Mouse (Mus musculus) B cell, adult 62 days (primary cell): Measurements from ENCODE around the gene Taf3. TPM values are rescaled to one million over a fixed set of nuclear protein-coding genes. Genes with fewer than 3 reads are reported as not detected.

Experiments used
- total RNA-seq: library from RNA; stranded (reverse); gene quantifications from 4 replicates; pipeline ENCODE4 v1.2.4, GENCODE M21; 2023

Taf3 gene
- total RNA-seq = 22.1 to 26.4 TPM (median 23.7 TPM) in 4 replicates

GRCm38 (mm10) chr2:10048461-10048860 lies at the start of gene Taf3:
TSS of gene Taf3 (minus strand) at chr2:10048596.

GRCm38 (mm10) chr2:10080310-10081010 lies 32.1 kb upstream of the Taf3 start, which contains the start of the genes Atp5c1 and Kin:
TSS of gene Atp5c1 (minus strand) at chr2:10080510.
TSS of gene Kin (plus strand) at chr2:10080593.

GRCm38 (mm10) chr2:9889651-9890183 lies 158.7 kb downstream of the Taf3 start, which contains the start of gene Gata3:
TSS of gene Gata3 (minus strand) at chr2:9890034.

GRCm38 (mm10) chr2:9888913-9889650 lies 159.3 kb downstream of the Taf3 start, which contains the start of gene 9230102O04Rik:
TSS of gene 9230102O04Rik (minus strand) at chr2:9889540.

GRCm38 (mm10) chr2:9881051-9881591 lies 167.3 kb downstream of the Taf3 start, which contains the start of gene 4930412O13Rik:
TSS of gene 4930412O13Rik (plus strand) at chr2:9881252.

Other genes starting within 250 kb of the Taf3 start
- not detected in 4 replicates for gene 4930412O13Rik, start 167.3 kb downstream of the Taf3 start, total RNA-seq
- gene 9230102O04Rik, start 159.1 kb downstream of the Taf3 start, total RNA-seq = not detected in 4 replicates
- 0.30 to 0.85 TPM (median 0.69 TPM) in 4 replicates for gene Gata3, start 158.6 kb downstream of the Taf3 start, total RNA-seq
- gene Atp5c1, start 31.9 kb upstream of the Taf3 start, total RNA-seq = 112 to 124 TPM (median 121 TPM) in 4 replicates
- gene Kin, start 32.0 kb upstream of the Taf3 start, total RNA-seq = 18.7 to 21.0 TPM (median 20.7 TPM) in 4 replicates
- gene Itih2, start 82.8 kb upstream of the Taf3 start, total RNA-seq = not detected in 4 replicates
- gene Itih5, start 105.0 kb upstream of the Taf3 start, total RNA-seq = 2.3 to 3.0 TPM (median 2.8 TPM) in 4 replicates